ENCODE assay signal across 7 mouse cellular contexts in the genomic region with DNA sequence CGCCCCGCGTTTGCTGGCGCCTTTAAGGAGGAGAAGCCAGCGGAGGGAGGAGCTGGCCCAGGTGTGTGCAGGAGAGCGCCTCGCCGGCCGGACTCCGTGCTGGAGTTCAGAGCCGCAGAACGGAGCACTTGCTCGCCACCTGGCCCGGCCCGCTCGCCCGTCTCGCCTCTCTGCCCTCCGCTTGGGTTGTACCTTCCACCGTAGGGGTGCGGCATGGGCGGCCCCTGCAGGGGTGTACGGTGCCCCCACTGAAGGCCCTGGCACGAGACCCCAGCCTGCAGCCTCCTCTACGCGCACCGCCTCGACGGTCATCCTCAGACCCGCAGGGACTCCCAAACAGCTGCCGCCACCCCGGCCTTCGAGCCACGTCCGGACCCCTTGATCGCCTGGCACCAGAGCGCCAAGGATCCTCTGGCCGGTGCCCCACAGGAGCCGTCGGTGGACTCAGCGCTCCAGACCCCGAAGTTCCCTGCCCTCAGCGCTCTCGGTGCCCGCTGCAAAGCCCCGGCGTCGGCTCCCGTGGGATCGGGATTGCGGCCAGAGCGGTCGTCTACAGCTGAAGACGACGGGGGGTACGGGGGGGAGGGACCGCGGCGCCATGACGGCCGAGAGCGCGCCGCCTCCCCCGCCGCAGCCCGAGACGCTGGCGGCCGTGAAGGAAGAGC. TPM values are rescaled to one million over a fixed set of nuclear protein-coding genes. Genes with fewer than 3 reads are reported as not detected.
DNase-seq lines count a peak whose midpoint lies in the region; ATAC-seq and TF ChIP-seq lines count a peak whose summit lies in the region.

Foxe1 (plus strand) TSS at position 14 of the 665 bp plus-strand sequence.

- TF ChIP-seq EP300 in stomach, postnatal 0 days (optimal IDR thresholded peaks at IDR 0.05), result no peak

- H3K36me3 ChIP-seq in spleen, adult 2 months (ENCODE audit: control insufficient read depth, insufficient read depth, low read length), result no peaks in the 10 kb centered on the region
- H3K36me3 ChIP-seq in forebrain, embryonic 15.5 days, result no peaks in the 10 kb centered on the region
- H3K36me3 ChIP-seq in liver, embryonic 11.5 days (ENCODE audit: control insufficient read depth, insufficient read depth, low read length), result no peaks in the 10 kb centered on the region
- no peaks in the 10 kb centered on the region for H3K36me3 ChIP-seq in stomach, postnatal 0 days (ENCODE audit: control insufficient read depth, insufficient read depth, low read length)

- H3K4me2 ChIP-seq in forebrain, embryonic 15.5 days (replicated peaks), result peak within 1 kb of the TSS; percentile 50
- peak within 1 kb of the TSS; percentile 50 for H3K4me2 ChIP-seq in liver, embryonic 11.5 days
- H3K4me2 ChIP-seq in stomach, postnatal 0 days (replicated peaks; ENCODE audit: low read depth), result peak within 1 kb of the TSS; percentile 58

- TF ChIP-seq CTCF in spleen, adult 2 months (IDR thresholded peaks at IDR 0.05; ENCODE audit: extremely low read depth, insufficient read depth, insufficient read length, insufficient replicate concordance), result no peak
- no peak for TF ChIP-seq CTCF in stomach, postnatal 0 days (IDR thresholded peaks at IDR 0.05; ENCODE audit: low read depth)

- peaks cover 15% of the 10 kb centered on the region; the same call in 1 of the 2 replicates for H3K4me1 ChIP-seq in spleen, adult 2 months (ENCODE audit: control insufficient read depth, insufficient read depth, insufficient read length)
- H3K4me1 ChIP-seq in forebrain, embryonic 15.5 days, result peaks cover 31% of the 10 kb centered on the region
- no peaks in the 10 kb centered on the region for H3K4me1 ChIP-seq in liver, embryonic 11.5 days (replicated peaks; ENCODE audit: control insufficient read depth, insufficient read depth, low read length)
- H3K4me1 ChIP-seq in stomach, postnatal 0 days (replicated peaks; ENCODE audit: control insufficient read depth, insufficient read depth), result no peaks in the 10 kb centered on the region

- H3K9me3 ChIP-seq in forebrain, embryonic 15.5 days, result no peaks in the 10 kb centered on the region
- H3K9me3 ChIP-seq in liver, embryonic 11.5 days (ENCODE audit: control insufficient read depth, low read length), result no peaks in the 10 kb centered on the region
- no peaks in the 10 kb centered on the region for H3K9me3 ChIP-seq in stomach, postnatal 0 days (ENCODE audit: control insufficient read depth, low read length)

- DNase-seq in spleen, adult 2 months (ENCODE audit: low read depth in 1 of 2, low spot score in 2 of 2), result no peak
- DNase-seq in spleen, postnatal 4 days (ENCODE audit: low spot score in 2 of 2), result no peak
- no peak for DNase-seq in liver, embryonic 11.5 days (ENCODE audit: low spot score)
- no peak for DNase-seq in stomach, postnatal 0 days (ENCODE audit: low spot score)
- DNase-seq in c-Kit-positive CD71-positive TER-119-positive erythroid progenitor cells, embryonic 14.5 days (ENCODE audit: low spot score), result no peak

- ATAC-seq in forebrain, embryonic 15.5 days (replicated peaks), result 0 out of 2 replicates have a peak, but pooled peaks have one; percentile 30
- no peak for ATAC-seq in liver, embryonic 11.5 days (replicated peaks; ENCODE audit: low FRiP score)
- no peak for ATAC-seq in stomach, postnatal 0 days (ENCODE audit: low FRiP score, low TSS enrichment)
- no peak for ATAC-seq in cerebellum, adult (ENCODE audit: insufficient number of reproducible peaks, low FRiP score, low TSS enrichment)

- H3K27me3 ChIP-seq in spleen, adult 2 months (ENCODE audit: control insufficient read depth, insufficient read depth, low read length), result peaks cover 38% of the 10 kb centered on the region
- H3K27me3 ChIP-seq in forebrain, embryonic 15.5 days, result peaks cover 92% of the 10 kb centered on the region
- H3K27me3 ChIP-seq in liver, embryonic 11.5 days (replicated peaks; ENCODE audit: control insufficient read depth, insufficient read depth, low read length), result peaks cover 100% of the 10 kb centered on the region
- H3K27me3 ChIP-seq in stomach, postnatal 0 days (ENCODE audit: control insufficient read depth, insufficient read depth, low read length), result peaks cover 48% of the 10 kb centered on the region; the same call in 1 of the 2 replicates

- TF ChIP-seq POLR2A in spleen, adult 2 months (IDR thresholded peaks at IDR 0.05; ENCODE audit: low read depth, low read length), result no peak

- no peak within 1 kb of the TSS for H3K27ac ChIP-seq in spleen, adult 2 months (ENCODE audit: insufficient read depth, low read length)
- no peak within 1 kb of the TSS for H3K27ac ChIP-seq in forebrain, embryonic 15.5 days (replicated peaks)
- H3K27ac ChIP-seq in liver, embryonic 11.5 days (ENCODE audit: low read depth, low read length), result no peak within 1 kb of the TSS
- H3K27ac ChIP-seq in stomach, postnatal 0 days (replicated peaks), result no peak within 1 kb of the TSS

- 9% methylated on average over 59 of the region's 70 CpGs for WGBS in spleen, adult 2 months
- WGBS in forebrain, embryonic 15.5 days, result 1% methylated on average over 61 of the region's 70 CpGs
- WGBS in liver, embryonic 11.5 days, result 3% methylated on average over 62 of the region's 70 CpGs
- WGBS in stomach, postnatal 0 days, result 2% methylated on average over 55 of the region's 70 CpGs

- H3K4me3 ChIP-seq in spleen, adult 2 months (ENCODE audit: extremely low read depth, insufficient read depth, insufficient read length), result peak within 1 kb of the TSS; percentile 18; the same call in 1 of the 2 replicates
- peak within 1 kb of the TSS; percentile 40 for H3K4me3 ChIP-seq in forebrain, embryonic 15.5 days
- peak within 1 kb of the TSS; percentile 38 for H3K4me3 ChIP-seq in liver, embryonic 11.5 days (ENCODE audit: low read depth, low read length)
- H3K4me3 ChIP-seq in stomach, postnatal 0 days (ENCODE audit: low read depth, low read length), result peak within 1 kb of the TSS; percentile 46

- no peak within 1 kb of the TSS for H3K9ac ChIP-seq in forebrain, embryonic 15.5 days (replicated peaks)
- H3K9ac ChIP-seq in liver, embryonic 11.5 days (ENCODE audit: low read depth, low read length), result no peak within 1 kb of the TSS
- peak within 1 kb of the TSS; percentile 23; the same call in 1 of the 2 replicates for H3K9ac ChIP-seq in stomach, postnatal 0 days (ENCODE audit: low read length)

RNA-seq across cellular contexts. Expression of gene Foxe1, which starts in this region (rescaled TPM):
- polyA plus RNA-seq in spleen, adult 2 months (2012; rRNA removed), result 0.04 TPM in 1 of 2 replicates, not detected in the other
- not detected in 2 replicates for polyA plus RNA-seq in forebrain, embryonic 15.5 days (2015; fragmentation: Nextera tagmentation; extraction: Ambion mirVana)
- not detected in 2 replicates for polyA plus RNA-seq in liver, embryonic 11.5 days (2014; fragmentation: Nextera tagmentation; extraction: Ambion mirVana)
- polyA plus RNA-seq in stomach, postnatal 0 days (2015; fragmentation: Nextera tagmentation; extraction: Ambion mirVana), result 0.78 and 0.93 TPM in 2 replicates

Comparison
In these comparisons a context has a peak if more than half of its experiments do, and no peak if none do; other contexts are left out.
1. Peak in ATAC-seq, H3K4me3 ChIP-seq and H3K4me2 ChIP-seq in forebrain, embryonic 15.5 days; RNA of the gene not detected or under 1 TPM.